Mouse (Mus musculus): ENCODE results near the gene 2210407C18Rik. TPM values are rescaled to one million over a fixed set of nuclear protein-coding genes. Genes with fewer than 3 reads are reported as not detected.

Gene 2210407C18Rik
- not detected for total RNA-seq (2021)

DNA sequence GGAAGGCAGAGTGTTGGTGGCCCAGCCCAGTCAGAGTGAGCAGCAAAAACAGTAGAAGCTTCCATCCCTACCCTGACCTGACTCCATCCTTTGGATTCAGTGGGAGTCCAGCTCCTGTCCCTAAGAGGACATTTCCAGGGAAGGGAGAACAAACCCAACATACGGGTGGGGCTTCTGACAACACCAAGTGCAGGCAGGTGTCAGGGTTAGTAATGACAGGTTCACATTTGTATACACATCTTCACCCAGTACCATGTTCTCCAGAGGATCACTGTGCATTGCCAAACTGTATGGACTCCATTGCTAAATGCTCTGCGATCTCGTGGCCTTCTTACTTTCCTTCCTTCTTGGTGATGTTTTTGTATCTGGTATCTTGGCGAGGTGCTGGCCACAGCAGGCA lies at the start of gene 2210407C18Rik:
Gene 2210407C18Rik (minus strand): TSS at position 101 of the 400 bp plus-strand sequence.
- no peak for DNase-seq (ENCODE audit: extremely low spot score in 1 of 2, low spot score in 2 of 2)
- intact Hi-C loops (cut with DNase I) = no loop called here

DNA sequence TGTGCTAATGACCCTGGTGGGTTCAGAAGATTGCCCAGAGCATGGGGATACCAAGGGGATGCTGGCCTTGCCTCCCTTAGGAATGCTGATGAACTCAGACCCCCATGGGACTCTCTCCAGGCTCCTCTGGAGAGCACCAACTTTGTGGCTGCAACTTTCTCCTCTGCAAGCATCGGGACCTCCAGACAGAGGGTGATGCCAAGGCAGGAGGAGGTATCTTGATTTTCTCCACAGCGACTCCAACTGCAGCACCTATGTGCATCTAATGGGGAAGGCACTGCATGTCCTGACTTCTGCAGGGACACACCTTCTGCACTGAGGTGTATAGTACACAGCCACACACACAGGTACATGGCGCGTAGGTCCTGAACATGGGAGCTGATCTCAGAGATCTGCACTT lies 42.7 kb upstream of the 2210407C18Rik start, which contains the start of gene Olfr322:
Gene Olfr322 (plus strand): TSS at position 187 of the 400 bp plus-strand sequence.
- intact Hi-C loops (cut with DNase I) = no loop called here
- no peak for DNase-seq (ENCODE audit: extremely low spot score in 1 of 2, low spot score in 2 of 2)

GRCm38 (mm10) chr11:58655151-58655550 lies 39.3 kb upstream of the 2210407C18Rik start:
- DNase-seq (ENCODE audit: extremely low spot score in 1 of 2, low spot score in 2 of 2) = no peak

GRCm38 (mm10) chr11:58643350-58643749 lies 27.5 kb upstream of the 2210407C18Rik start:
- intact Hi-C loops (cut with DNase I) = no loop called here
- peak in 1 of 2 experiments; percentile 42 for DNase-seq (ENCODE audit: extremely low spot score in 1 of 2, low spot score in 2 of 2)

More at GRCm38 (mm10) chr11:58655151-58655550, 39.3 kb upstream of the 2210407C18Rik start:
- intact Hi-C loops (cut with DNase I) = no loop called here

GRCm38 (mm10) chr11:58641638-58642358 lies 25.9 kb upstream of the 2210407C18Rik start:
- intact Hi-C loops (cut with DNase I) = no loop called here
- DNase-seq (ENCODE audit: extremely low spot score in 1 of 2, low spot score in 2 of 2) = no peak

DNA sequence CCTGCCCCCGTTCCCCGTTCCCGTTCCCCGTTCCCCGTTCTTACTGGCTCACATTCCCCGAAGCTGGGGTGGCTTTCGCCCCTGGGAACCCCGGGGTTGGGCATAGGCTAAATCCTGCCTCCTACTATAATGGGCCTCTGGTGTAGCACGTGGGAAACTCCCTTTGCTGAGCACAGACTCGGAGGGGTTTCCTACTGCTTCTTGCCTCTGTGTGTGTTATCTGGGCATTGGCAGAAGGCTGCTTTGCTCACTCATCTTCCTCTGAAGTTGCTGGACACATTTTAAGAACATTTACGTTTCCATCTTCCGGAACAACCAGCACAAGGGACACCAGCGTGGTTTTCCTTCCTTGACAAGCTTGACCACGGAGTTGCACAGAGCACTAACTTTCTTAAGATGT lies 25.2 kb upstream of the 2210407C18Rik start:
- intact Hi-C loops (cut with DNase I) = no loop called here
- DNase-seq (ENCODE audit: extremely low spot score in 1 of 2, low spot score in 2 of 2) = no peak

- DNase-seq (ENCODE audit: extremely low spot score in 1 of 2, low spot score in 2 of 2) = peak in 1 of 2 experiments; percentile 37
- intact Hi-C loops (cut with DNase I) = no loop called here
These were observed 24.5 kb upstream of the 2210407C18Rik start, which contains the start of gene Trim58 for GRCm38 (mm10) chr11:58640272-58640867. Trim58 (plus strand) TSS chr11:58640465.

- intact Hi-C loops (cut with DNase I) = loop anchor here (5.0 kb wide), 1 partner anchor 236 kb away; no protein-coding TSS in a partner anchor
- no peak for DNase-seq (ENCODE audit: extremely low spot score in 1 of 2, low spot score in 2 of 2)
These were observed 22.4 kb upstream of the 2210407C18Rik start for GRCm38 (mm10) chr11:58638176-58638701.

DNA sequence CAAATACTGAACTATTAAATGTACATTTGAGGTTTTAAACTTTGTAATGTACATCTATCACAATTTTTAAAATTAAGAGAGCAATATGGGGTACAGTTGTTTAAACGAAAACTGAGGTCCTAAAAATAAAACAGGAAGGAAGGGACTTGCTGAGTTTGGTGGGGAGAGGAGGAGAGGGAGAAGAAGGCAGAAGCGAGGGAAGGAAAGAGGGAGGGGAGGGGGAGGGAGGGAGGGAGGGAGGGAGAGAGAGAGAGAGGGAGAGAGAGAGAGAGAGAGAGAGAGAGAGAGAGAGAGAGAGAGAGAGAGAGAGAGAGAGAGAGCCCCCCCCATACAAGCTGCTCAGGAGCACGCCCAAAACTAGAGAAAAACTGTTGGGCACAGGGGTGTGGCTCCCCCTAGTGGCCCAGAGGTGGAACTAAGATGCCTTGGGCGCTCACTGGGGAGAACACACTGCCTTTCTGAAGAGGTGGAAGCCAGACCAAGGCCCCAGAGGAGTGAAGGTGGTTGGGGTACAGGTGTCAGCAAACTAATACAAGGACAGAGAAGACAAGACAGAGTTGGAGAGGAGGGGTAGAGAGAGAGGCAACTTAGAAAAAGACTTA lies 20.6 kb upstream of the 2210407C18Rik start:
- peak; percentile 34 to 41 for DNase-seq (ENCODE audit: extremely low spot score in 1 of 2, low spot score in 2 of 2)
- intact Hi-C loops (cut with DNase I) = loop anchor here (5.0 kb wide), 1 partner anchor 234 kb away; no protein-coding TSS in a partner anchor

- DNase-seq (ENCODE audit: extremely low spot score in 1 of 2, low spot score in 2 of 2) = no peak
- intact Hi-C loops (cut with DNase I) = loop anchor here (5.0 kb wide), 1 partner anchor 233 kb away; no protein-coding TSS in a partner anchor
These were observed 19.0 kb upstream of the 2210407C18Rik start for GRCm38 (mm10) chr11:58634878-58635277.

GRCm38 (mm10) chr11:58630401-58630800 lies 14.5 kb upstream of the 2210407C18Rik start, which contains the start of gene Olfr323:
Olfr323 (minus strand) TSS chr11:58630501.
- intact Hi-C loops (cut with DNase I) = no loop called here
- no peak for DNase-seq (ENCODE audit: extremely low spot score in 1 of 2, low spot score in 2 of 2)

DNA sequence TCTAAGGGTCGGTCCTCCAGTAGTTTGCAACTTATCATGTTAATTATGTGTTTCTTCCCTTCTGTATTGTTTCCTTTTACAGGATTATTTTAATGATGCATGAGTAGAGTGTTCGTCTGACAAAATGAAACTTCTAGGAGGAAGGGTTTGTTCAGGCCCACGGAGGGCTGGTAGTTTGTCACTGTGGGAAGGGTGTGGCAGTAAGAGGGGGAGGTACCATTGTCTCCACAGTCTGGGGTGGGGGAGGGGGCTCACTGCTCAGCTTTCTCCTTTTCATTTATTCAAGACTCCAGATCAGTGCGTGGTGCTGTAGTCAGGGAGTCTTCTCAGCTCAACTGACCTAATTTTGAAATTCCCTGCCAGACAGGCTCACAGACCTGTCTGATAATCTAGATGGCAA lies 10.3 kb upstream of the 2210407C18Rik start:
- no peak for DNase-seq (ENCODE audit: extremely low spot score in 1 of 2, low spot score in 2 of 2)
- intact Hi-C loops (cut with DNase I) = no loop called here

GRCm38 (mm10) chr11:58618793-58619192 lies 2.9 kb upstream of the 2210407C18Rik start:
- intact Hi-C loops (cut with DNase I) = no loop called here

GRCm38 (mm10) chr11:58618369-58618768 lies 2.5 kb upstream of the 2210407C18Rik start:
- intact Hi-C loops (cut with DNase I) = no loop called here
- no peak for DNase-seq (ENCODE audit: extremely low spot score in 1 of 2, low spot score in 2 of 2)

More at GRCm38 (mm10) chr11:58618793-58619192, 2.9 kb upstream of the 2210407C18Rik start:
- DNase-seq (ENCODE audit: extremely low spot score in 1 of 2, low spot score in 2 of 2) = no peak

GRCm38 (mm10) chr11:58614526-58614925 lies 1.3 kb downstream of the 2210407C18Rik start:
- DNase-seq (ENCODE audit: extremely low spot score in 1 of 2, low spot score in 2 of 2) = no peak

GRCm38 (mm10) chr11:58613359-58613758 lies 2.5 kb downstream of the 2210407C18Rik start:
- intact Hi-C loops (cut with DNase I) = no loop called here
- no peak for DNase-seq (ENCODE audit: extremely low spot score in 1 of 2, low spot score in 2 of 2)

More at GRCm38 (mm10) chr11:58614526-58614925, 1.3 kb downstream of the 2210407C18Rik start:
- intact Hi-C loops (cut with DNase I) = no loop called here

GRCm38 (mm10) chr11:58607030-58607429 lies 8.8 kb downstream of the 2210407C18Rik start:
- no peak for DNase-seq (ENCODE audit: extremely low spot score in 1 of 2, low spot score in 2 of 2)
- intact Hi-C loops (cut with DNase I) = no loop called here

GRCm38 (mm10) chr11:58606177-58606919 lies 9.5 kb downstream of the 2210407C18Rik start:
- no peak for DNase-seq (ENCODE audit: extremely low spot score in 1 of 2, low spot score in 2 of 2)
- intact Hi-C loops (cut with DNase I) = no loop called here
